Mouse (Mus musculus) left cerebral cortex, adult 9 months (tissue): ENCODE results near the gene Arhgap44.

Experiments
- DNase-seq, 2 experiments: peaks; one replicate each; pipeline ENCODE4 v3.0.0; 2022; ENCODE audit warnings: low spot score in 2 of 2

Gene Arhgap44

DNA sequence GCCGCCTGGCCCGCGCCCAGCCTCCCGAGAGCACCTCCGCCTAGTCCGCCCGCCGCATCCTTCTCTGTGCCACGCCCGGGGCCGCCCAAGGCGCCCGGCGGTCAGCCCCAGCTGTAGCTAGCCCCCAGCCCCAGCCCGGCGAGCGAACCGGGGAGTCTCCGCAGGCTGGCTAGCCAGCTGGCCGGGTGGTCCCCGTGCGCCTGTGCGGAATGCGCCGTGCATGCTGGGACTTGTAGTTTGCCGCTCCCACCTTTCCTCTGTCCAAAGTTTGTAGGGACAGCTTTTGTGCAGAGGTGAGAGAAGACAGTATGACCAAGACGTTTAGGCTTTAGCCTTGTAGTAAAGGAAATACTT, at the start of gene Arhgap44:
TSS of gene Arhgap44 (minus strand) at position 195 of the 354 bp plus-strand sequence.
- peak in 1 of 2 experiments; percentile 67 for DNase-seq

DNA sequence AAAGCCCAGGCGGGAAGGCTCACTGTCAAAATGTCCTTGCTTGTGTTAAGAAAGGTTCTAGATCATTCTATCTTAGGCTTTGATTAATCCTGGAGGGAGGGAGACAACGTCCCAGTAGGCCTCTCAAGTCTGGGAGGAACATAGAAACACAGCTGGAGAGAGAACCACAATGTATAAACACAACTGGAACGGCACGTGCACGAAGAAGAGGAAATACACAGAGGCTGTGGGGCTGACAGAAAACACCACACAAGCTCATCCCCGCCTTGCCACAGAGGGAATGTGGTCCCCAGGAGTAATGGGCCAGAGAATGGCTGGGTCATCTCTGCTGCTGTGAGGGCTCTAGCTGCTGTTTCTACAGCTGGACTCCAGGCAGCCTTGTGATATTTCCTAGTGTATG, 48.9 kb upstream of the Arhgap44 start:
- DNase-seq: no peak

DNA sequence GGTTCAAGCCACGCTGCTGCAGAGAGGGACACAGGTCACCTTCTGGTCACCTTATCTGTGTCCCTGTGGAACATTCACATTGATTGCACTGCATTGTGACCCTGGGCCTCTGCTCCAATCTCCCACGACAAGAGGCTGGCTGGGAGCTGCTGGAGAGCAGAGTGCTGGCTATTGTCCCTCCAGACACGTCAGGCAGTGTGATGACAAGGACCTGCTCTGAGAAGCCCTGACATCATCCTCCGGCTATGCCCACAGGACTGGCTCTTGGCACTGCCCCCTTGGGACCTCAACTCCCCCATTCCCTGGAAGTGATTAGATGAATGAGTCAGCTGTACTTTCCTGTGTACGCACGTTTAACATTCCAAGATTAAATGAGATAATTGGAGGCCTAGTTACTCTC, 46.7 kb upstream of the Arhgap44 start:
- DNase-seq: no peak

DNA sequence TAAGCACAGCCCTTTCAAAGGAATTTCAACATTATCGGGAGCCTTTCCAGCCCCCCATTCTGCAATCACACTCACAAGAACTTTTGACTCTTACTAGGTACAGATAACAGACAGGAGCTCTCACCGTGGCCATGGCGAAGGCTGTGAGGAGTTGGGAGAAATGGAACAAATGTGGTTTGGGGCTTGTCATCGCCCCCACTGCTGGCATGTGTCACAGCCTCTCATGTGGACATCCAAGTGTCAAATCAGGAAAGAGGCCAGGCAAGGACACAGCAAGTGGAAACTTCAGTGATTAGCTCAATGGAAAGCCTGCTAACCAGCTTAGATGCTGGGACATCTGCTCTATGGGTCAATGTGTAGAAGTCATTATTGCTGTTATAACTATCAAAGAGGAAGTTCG, 42.5 kb upstream of the Arhgap44 start:
- DNase-seq: no peak

DNA sequence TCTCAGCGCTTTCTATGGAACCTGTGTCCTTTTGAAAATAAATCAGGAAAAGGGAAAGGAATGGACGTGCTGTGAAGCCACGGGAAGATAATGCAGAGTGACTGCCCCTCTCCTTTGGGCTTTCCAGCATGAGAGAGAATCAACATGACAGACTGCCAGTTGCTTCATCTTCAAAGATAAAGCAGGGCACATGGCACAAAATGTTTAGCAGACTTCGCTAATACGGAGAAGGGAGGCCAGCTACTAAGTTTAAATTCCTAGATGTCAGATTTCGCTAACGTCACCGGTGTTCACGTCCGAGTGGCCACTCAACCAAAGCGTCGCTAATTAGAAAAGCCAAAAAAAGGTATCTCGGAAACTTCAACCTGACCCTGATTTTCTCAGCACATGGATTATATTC, 41.9 kb upstream of the Arhgap44 start:
- no peak for DNase-seq

DNA sequence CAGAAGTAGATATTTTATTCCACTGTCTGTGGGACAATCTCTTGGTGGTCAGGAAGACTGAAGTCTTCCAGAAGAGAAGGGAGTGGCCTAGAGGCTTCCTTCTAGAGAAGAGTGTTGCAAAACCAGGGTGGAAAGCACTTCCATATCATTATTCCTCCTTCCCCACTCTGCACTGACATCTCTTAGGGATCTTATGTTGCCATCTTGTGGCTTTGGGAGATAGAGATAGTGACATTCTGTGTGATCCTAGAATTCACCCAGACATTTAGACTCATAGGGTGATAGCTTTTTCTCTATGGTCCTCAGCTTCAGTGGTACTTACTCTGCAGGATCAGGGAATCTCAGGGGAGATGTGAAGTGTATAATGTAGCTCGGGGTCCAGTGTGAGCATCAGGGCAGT, 40.3 kb upstream of the Arhgap44 start:
- no peak for DNase-seq

DNA sequence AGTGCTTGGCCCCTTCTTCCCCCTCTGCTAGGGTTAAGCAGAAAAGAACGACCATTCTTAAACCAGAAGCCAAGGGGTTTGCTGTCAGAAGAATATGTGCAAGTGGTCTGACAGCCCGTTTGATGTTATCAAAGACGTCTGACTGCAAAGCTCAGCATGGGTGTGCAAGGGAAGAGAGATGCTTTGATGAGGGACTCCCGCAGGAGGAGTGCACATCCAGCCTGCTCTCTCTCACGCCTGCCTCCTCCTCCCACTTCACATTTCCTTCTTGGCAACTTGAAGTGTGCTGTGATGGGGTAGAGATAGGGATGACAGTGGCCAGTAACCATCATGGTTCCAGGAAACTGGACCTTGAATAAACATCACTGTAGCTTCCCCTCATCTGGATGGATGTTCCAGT, 39.5 kb upstream of the Arhgap44 start:
- no peak for DNase-seq

DNA sequence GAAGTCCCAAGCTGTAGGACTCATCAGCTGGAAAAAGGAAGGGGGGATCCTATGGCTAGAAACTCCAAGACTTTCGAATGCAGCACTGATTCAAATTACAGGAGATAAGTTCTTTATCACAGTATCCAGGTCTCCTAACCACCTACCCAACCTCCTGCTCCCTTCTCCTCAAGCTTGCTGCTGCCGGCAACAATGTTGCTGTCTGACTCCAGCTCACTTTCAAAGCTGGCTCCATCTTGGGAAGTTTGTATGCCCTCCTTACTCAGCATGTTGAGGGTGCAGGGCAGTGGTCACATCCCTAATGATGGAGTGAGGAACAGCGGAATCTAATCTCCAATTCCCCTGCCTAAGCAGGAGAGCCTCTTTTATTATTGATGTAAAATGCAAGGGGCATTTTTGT, 35.3 kb upstream of the Arhgap44 start:
- DNase-seq: no peak

DNA sequence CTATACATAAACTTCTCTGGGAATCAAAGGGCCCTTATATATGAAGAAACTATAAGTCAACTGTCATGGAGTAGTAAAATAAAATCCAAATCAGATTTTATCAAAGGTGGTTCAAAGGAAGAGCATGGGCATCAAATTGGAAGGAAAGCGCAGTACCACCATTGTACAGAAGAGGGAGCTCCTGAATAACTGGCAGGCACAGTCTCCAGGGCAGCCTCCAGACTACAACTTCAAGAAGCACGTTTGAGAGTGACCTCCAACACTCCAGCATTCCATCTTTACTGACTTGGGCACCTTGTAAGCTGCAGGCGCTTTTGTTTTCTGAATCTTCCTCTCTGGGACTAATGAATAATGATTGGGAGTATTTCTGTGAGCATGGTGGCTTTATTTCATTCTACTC, 34.5 kb upstream of the Arhgap44 start:
- peak in 1 of 2 experiments; percentile 83 for DNase-seq

DNA sequence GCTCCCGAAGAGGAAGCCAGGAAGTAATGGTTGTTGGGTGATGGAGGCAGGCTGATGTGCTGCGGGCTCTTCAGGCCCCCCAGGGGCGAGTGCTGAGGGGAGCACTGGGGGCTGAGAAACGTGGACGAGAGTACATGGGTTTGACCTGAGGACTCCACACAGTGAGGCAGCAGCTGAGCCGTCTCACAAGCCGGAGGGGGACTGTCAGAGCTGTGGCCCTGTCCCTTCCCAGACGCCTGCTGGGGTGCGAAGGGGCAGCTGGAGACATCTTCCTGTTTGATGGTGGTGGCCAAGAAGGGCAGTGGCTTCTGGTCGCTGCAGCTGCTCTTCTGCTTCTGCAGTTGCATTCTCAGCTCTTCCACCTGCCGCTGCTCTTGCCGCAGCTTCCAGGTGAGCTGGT, 24.2 kb upstream of the Arhgap44 start:
- DNase-seq: no peak

DNA sequence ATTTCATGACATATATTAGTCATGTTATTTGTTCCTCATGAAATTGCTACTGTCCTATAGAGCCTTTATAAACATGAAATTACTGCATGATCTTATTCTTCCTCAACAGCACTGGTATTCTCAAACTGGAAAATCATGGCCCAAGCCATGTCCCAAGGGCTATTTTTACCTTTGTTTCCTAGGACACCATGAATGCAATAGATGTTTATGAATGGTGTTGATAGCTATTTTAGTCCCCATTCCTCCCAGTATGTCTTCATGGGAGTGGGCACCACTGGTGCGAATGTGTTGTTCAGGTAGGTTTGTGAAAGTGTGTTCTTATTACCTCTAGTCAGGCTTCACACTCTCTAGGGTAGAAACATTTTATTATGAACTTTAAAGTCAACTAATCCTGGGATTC, 22.4 kb upstream of the Arhgap44 start:
- no peak for DNase-seq

DNA sequence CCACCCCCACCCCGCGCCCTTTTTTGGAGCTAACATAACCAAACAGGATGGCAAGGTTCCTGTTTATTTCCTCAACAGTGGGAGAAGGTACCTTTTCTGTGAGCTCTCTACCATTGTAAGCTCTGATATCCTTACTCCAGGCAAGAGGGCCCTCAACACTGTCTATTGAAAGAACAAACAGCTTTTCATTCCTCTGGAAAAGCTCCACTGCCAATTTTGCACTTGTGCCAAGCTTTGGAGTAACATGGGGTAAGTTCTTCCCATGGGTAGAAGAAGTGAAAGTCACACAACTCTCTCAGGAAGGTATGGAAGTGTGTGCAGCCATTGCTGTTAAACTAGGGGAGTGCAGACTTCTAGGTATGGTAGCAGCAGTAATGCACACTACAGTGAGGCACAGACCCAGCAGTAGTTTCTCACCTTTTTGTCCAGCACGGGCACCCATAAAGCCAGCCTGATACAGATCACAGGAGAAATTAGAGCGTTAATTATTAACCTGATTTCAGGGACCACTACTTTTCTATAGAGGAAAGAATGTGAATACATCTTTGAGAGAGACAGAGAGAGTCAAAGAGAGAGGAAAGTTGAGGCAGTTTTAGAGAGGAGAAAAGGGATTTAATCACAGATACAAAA, 7.5 kb upstream of the Arhgap44 start:
- no peak for DNase-seq

DNA sequence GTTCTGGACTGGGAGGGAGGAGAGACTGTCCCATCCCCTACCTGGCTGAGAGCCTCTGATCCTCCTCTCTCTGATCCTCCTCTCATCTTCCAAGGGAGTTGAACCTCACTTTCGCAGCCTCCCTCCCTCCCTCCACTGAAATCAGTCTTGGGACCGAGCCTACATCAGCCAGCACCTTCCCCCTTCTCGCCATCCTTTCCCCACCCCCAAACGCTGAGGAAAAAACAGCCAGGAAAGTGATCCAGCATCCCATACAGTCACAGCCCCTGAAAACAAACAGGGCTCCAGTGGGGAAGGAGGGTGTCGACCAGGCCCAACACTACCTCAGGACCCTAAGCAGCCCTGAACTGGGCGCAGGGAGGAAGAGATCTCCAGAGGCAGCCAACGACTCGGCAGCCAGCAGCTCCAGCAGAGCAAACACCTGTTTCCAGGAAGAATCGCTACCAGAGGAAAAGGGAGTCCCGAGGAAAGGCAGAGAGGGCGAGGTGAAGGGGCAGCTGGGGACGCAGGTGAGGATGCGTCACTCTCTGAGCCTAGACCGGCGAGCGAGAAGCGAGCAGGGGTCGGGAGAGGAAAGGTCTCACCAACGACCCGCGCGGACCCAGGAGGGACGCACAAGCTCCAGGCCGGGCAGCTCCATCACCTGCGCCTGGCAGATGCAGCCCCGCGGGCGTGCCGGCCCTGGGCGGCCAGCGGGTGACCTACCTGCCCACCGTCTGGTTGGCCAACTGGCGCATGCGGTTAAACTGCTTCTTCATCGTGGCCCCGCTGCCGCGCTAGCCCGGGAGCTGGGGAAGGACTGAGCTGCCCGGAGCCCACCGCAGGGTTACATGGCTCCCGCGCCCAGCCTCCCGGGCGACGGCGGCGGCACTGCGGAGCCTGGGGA, 637 bp downstream of the Arhgap44 start:
- peak in 1 of 2 experiments; percentile 33 for DNase-seq

DNA sequence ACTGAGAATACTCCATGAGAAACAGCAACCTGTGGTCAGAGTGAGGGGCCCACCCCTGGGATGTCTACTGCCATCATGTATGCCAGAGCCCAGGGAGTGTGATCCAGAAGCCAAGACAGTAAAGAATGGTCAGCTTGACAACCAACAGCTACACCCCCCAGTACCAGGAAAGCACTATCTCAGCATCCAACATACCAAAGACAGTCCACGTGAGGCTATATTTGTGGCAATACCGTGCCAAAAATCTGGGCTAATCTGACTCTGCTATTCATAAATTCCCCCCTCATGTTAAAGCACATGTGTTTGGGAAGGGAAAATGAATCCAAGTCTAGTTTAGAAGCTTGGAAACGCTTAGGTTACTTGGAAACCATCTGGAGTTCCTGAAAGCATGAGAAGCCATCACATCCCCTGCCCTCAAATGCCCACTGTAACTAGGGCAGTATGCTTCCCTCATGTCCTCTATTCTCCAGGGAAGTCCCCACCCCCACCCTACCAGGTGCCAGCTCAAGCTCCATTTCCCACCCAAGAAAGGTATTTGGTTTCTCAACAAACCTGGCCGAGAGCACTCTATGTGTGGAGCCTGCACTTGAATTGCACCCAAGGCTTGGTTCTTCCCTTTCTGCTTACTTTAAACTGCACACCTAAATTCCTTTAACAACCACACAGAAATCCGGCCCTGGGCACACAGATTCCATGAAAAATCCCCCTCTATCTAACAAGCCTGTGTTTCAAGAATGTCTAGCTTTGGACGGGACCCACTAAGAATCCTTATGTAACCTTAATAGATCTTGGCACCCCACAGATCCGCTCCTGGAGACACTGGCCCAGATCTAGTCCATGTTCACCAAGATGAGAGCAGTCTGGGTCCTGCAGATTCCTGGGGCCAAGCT, 1.5 kb downstream of the Arhgap44 start:
- DNase-seq: peak in 1 of 2 experiments; percentile 30

DNA sequence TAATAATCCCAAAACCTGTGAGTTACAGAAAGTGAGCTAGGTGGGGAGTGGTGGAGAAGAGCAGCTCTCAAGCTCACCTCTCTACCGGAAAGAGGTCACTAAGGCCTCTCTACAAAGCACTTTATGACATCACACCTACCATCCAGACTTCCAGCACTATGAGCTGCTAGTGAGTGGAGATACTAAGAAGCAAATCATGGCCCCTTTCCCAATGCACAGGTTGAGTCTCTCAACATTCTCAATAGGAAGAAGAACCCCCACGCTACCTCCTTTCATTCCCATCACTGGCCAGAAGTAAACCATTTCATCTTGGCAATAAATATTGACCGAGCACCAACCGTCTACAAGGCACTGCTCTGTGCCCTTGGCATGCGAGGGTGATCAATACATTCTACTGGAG, 3.0 kb downstream of the Arhgap44 start, which contains the start of gene 1700086D15Rik:
TSS of gene 1700086D15Rik (minus strand) at position 101 of the 400 bp plus-strand sequence.
- no peak for DNase-seq

DNA sequence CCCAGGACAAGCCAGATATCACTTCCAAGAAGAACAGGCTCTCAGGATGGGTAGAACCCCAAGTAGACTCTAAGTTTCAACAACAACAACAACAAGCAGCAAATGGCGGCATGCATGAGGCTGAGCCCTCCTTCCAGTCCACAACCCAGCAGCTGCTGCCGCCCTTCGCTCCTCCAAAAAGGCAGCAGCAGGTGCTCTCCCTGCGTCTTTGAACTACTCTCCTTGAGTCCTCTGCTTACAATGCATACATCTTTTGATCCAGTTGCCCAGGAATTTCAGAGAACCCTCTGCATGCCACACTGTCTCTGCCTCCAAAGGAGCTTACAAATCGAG, 4.1 kb downstream of the Arhgap44 start:
- no peak for DNase-seq

DNA sequence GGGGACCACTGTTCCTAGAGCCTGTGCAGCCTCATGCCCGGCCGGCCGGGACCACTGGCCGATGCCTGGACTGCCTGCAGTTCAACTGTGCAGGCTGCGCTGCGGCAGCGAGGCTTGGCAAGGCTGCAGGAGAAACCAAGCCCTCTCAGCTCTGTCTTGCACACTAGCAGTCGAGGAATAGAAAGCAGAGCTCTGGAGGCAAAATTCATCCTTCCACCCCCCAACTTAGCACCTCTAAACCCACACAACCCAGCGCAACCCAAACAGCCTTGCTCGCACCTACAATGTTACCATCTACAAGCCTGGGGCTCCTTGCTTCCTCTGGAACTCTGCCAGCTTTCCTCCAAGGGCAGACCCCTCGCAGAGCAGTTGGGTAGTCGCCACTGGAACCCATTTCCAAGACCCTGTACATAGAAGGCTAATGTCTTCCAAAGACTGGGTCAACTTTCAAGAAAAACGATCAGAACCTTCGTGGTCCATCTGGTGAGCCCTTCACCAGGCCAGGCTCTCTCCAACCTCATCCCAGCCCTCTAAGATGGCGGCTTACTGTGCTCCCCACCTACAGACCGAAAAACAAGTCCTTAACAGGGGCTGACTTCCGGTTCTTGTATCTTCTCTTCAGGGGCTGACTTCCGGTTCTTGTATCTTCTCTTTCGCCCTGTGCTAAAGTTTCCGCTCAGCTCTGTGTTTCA, 4.6 kb downstream of the Arhgap44 start:
- peak in 1 of 2 experiments; percentile 31 for DNase-seq

DNA sequence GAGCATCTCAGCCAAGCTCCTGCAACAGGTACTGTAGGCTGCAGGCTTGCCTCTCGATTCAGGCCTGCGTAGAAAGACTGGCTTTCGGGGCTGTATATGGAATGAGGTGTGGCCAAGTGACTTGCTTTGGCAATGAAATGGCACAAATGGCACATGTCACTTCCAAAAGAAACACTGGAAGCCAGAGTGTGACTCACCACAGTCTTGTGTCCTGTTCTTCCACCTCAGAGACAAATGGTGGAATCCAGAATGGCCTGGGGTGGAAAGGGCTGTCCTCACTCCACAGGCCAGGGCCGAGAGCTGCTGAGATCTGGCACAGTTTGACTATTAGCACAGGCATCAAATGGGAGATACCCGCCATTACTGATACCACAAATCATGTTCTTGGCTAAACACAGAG, 9.8 kb downstream of the Arhgap44 start:
- DNase-seq: no peak

DNA sequence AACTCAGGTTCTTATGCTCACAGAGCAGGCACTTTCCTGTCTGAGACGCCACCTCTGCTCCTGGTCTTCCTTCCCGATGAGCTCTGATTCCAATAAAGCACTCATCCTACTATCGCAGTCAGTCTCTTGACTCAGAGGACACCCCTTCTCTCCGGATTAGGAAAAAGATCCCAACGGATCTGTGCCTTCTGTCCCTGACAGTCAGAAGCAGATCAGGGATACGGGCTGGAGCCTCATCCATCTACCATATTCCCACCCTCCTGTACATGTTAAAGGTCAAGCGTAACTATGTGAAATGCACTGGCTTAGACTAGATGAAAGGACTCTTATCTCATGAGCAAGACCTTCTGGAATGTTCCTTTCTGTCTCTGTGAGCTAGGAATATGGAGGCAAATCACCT, 14.3 kb downstream of the Arhgap44 start:
- no peak for DNase-seq

DNA sequence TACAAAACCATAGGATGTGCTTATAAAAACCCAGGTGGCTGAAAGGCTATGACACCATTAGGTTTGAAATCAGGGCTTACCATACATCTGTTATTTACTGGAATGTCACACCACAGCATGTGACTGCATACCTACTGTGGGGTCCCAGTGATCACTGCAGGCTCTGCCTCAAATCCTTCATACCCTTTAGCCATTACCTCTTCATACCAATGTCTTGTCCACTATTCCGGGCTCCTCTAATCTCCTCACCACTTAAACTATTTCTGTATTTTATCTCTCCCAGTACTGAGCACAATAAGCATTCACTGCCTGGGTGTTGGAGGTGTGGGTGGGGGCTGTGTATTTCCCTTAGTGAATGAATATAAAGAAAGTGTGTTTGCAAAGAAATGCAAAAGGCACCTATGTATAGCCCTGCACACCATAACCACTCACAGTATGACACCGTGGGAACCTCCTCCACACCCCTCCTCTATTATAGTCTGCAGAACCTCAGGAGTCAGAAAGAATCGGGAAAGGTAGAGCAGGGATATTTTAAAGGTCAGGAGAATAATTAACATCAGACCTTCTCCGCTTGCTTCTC, 19.8 kb downstream of the Arhgap44 start:
- DNase-seq: no peak

DNA sequence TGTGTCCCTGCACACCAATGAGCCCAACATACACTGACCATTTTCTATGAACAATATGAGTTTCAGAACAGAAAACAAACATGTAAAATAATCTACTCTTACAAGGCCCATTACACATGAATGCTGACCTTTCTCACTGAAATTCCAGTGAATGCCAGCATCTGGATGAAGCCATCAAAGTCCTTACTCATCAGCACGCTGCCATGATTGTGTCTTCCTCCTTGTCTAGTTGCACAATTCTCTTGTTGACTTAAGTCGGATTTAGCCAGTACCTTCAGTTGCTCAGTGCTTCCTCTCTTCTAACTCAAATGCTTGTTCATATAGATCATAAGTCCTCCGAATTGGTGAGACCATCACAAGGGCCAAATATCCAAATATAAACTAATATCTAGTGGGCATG, 23.7 kb downstream of the Arhgap44 start:
- DNase-seq: no peak
